Mouse (Mus musculus) stomach, embryonic 16.5 days (tissue): ENCODE results near the gene Tsen15. TPM values are rescaled to one million over a fixed set of nuclear protein-coding genes. Genes with fewer than 3 reads are reported as not detected.

Experiments used
- ATAC-seq: fragments of 200-750 bp; cut with Nextera tagmentation; 2 replicates; pipeline ENCODE4 v1.8.0; 2017; ENCODE audit warnings: moderate number of reproducible peaks, moderate TSS enrichment; ENCODE audit not compliant: insufficient read depth, low FRiP score
- H3K27ac ChIP-seq: fragments of 300-500 bp; sonication (generic); 2 replicates; pipeline ENCODE4 v1.5.1; 2014; ENCODE audit warnings: low read length
- H3K27me3 ChIP-seq: fragments of 300-500 bp; sonication (generic); 2 replicates; pipeline ENCODE4 v1.6.1; 2014; ENCODE audit warnings: low read length, control low read depth, mixed read lengths; ENCODE audit not compliant: control insufficient read depth, insufficient read depth
- H3K36me3 ChIP-seq: fragments of 300-500 bp; sonication (generic); 2 replicates; pipeline ENCODE4 v1.6.1; 2014; ENCODE audit warnings: low read length; ENCODE audit not compliant: control insufficient read depth, insufficient read depth
- H3K4me1 ChIP-seq: fragments of 300-500 bp; sonication (generic); 2 replicates; pipeline ENCODE4 v1.6.1; 2014; ENCODE audit warnings: low read length, control low read depth, mixed read lengths; ENCODE audit not compliant: control insufficient read depth, insufficient read depth
- H3K4me2 ChIP-seq: fragments of 300-500 bp; sonication (generic); 2 replicates; pipeline ENCODE4 v1.6.1; 2014; ENCODE audit warnings: low read depth, low read length, mixed read lengths
- H3K4me3 ChIP-seq: fragments of 300-500 bp; sonication (generic); replicated peaks from 2 replicates; pipeline ENCODE4 v1.5.1; 2014; ENCODE audit warnings: mild to moderate bottlenecking, low read length
- H3K9ac ChIP-seq: fragments of 300-500 bp; sonication (generic); 2 replicates; pipeline ENCODE4 v1.6.1; 2014; ENCODE audit warnings: low read length
- H3K9me3 ChIP-seq: fragments of 300-500 bp; sonication (generic); replicated peaks from 2 replicates; pipeline ENCODE4 v1.6.1; 2016; ENCODE audit warnings: low read length, control low read depth; ENCODE audit not compliant: control insufficient read depth
- WGBS: fragments of 180-500 bp; shearing (Covaris S2); extraction: QIAGEN DNeasy Blood & Tissue Kit; methylation state at CpG from one replicate; pipeline ENCODE4 v1.1.7; 2014; 5-methylcytosine and 5-hydroxymethylcytosine counted together
- polyA plus RNA-seq: library from polyadenylated mRNA; unstranded; fragments of >200 nt; fragmentation: Nextera tagmentation; extraction: Ambion mirVana; gene quantifications from 2 replicates; pipeline ENCODE4 v1.2.1, GENCODE M21; 2015

Tsen15 gene
- polyA plus RNA-seq, 1 experiment from 2014 or later = 62.3 TPM

GRCm38 (mm10) chr1:152347946-152348345 is 38.5 kb downstream of the Tsen15 start:
- H3K9me3 ChIP-seq = no peaks in the 10 kb centered on the region
- no peak for ATAC-seq

GRCm38 (mm10) chr1:152324024-152324423 is 62.5 kb downstream of the Tsen15 start:
- no peak for ATAC-seq
- H3K27me3 ChIP-seq = no peaks in the 10 kb centered on the region
- H3K36me3 ChIP-seq = no peaks in the 10 kb centered on the region
- WGBS = 91% methylated on average over 6 of the region's 6 CpGs
- no peak overlapping the region for H3K4me2 ChIP-seq
- 0 out of 2 replicates have a peak, but pooled peaks cover 5% of the 10 kb centered on the region for H3K4me1 ChIP-seq
- no peak overlapping the region for H3K4me3 ChIP-seq
- no peak overlapping the region for H3K9ac ChIP-seq
- H3K9me3 ChIP-seq = no peaks in the 10 kb centered on the region
- no peak overlapping the region for H3K27ac ChIP-seq

More at GRCm38 (mm10) chr1:152347946-152348345, 38.5 kb downstream of the Tsen15 start:
- Histone ChIP-seq H3K4me2 (no peak overlapping the region), H3K27me3 (no peaks in the 10 kb centered on the region), H3K9ac (no peak overlapping the region), H3K27ac (no peak overlapping the region), H3K4me3 (no peak overlapping the region), H3K4me1 (no peaks in the 10 kb centered on the region; the same call in 1 of the 2 replicates), H3K36me3 (no peaks in the 10 kb centered on the region)

Other genes with a start within 250 kb of the Tsen15 start
- gene Colgalt2, start 13.1 kb upstream of the Tsen15 start, polyA plus RNA-seq = 1.0 and 1.5 TPM in 2 replicates